Mouse (Mus musculus) liver, postnatal 0 days (tissue): Measurements from ENCODE around the gene Ermn.

Experiments
- CTCF ChIP-seq: sonication (generic); IDR thresholded peaks from 2 replicates; pipeline ENCODE4 v1.5.1; 2016; ENCODE audit warnings: antibody characterized with exemption, low read depth
- EP300 ChIP-seq: IDR thresholded peaks from 2 replicates; pipeline ENCODE4 v1.6.1; 2016; ENCODE audit warnings: antibody characterized with exemption, low read depth, mild to moderate bottlenecking

DNA sequence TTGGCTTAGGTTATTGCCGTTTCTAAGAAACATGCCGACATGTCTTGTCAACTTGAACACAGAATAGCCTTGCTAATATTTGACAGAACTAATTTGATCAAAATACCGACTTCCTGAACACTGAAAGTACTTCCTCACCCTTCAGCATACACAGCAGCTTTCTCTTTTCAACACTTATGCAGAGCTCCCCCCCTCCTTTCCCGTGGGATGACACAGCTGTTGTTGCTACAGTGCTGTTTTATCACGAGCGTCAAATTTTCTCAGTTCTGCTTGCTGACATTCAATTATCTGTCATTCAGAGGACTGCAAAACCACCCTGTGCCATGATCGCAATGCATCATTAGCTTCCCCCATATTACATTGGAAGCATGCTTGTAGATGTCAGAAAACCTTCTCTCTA lies 10.8 kb downstream of the Ermn start:
- TF ChIP-seq CTCF (no peak), EP300 (no peak)
